Mouse (Mus musculus) liver (tissue): ENCODE data around the gene Mrgprf.

Experiments used
- DNase-seq: peaks from one replicate; pipeline ENCODE4 v3.0.0-alpha.2; 2020; ENCODE audit warnings: mixed read lengths

Mrgprf gene

GRCm38 (mm10) chr7:145340248-145340904 lies 39.7 kb downstream of the Mrgprf start:
- no peak for DNase-seq
